Mouse (Mus musculus): ENCODE results near the gene Armc9.

Armc9 gene

DNA sequence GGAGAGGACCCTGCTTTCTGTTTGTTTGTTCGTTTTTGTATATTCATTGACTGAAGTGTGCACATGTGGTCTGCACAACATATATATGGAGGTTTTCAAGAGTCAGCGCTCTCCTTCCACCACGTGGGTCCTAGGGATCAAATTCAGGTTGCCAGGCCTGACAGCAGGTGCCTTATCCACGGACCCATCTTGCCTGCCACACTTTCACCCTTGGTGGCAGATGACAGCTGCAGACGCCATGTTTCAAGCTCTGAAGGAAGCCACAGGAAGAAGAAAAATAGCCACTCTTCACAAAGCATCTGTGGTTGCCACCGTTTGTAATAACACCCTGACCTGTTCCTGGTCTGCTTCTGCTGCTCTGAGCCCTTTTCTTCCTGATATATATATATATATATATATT lies 130.7 kb downstream of the Armc9 start:
- no peak for DNase-seq

DNA sequence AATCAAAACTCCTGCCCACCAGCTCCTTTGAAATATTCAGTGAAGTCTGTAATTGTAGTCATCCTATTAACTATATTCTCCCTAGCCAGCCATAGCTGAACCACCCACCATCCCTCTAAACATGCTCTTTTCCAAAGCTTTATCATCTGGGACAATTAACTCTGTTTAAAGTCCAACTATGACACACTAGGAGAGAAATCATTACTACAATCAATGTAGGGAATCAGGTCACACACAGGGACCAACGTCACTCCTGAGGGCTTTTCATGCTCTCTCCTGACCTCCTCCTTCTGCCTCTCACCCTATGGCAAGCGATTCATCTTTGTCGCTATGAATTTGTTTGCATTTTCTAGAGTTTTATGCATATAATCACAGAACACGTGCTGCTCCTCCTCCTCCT lies 132.9 kb downstream of the Armc9 start:
- no peak for DNase-seq

DNA sequence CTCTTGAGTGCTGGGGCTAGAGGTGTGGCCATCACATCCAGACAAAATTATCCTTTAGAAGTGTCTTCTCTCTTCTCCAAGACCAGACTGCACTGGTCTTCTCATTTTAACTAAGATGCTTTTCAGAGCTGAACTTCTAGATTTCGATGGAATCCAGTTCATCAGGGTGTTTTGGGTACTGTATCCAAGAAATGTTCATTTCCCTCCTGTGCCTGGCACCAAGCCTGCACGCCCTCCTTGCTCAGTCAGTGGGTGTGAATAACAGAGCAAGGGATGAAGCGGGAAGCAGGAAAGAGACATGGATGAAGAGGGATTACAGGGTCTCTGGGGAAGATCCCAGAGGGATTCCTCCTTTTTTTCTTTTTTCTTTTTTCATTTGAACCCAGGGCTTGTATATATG lies 135.9 kb downstream of the Armc9 start:
- DNase-seq = no peak

DNA sequence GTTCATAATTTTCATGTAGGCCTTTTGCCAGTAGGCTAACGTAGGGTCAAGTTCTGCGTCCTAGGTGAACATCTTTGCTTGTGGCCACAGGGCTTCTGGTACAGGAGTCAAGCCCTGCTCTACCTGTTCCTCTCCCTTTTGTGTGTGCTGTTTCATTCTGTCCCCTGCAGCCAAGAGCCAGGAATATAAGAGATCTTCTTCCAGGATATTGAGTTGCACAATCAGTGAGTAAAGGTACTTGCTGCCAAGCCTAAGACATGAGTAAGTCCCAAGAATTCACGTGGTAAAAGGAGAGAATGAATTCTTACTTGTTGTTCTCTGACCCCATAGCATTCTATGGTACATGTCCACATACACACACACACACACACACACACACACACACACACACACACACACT lies 138.5 kb downstream of the Armc9 start:
- DNase-seq = no peak

DNA sequence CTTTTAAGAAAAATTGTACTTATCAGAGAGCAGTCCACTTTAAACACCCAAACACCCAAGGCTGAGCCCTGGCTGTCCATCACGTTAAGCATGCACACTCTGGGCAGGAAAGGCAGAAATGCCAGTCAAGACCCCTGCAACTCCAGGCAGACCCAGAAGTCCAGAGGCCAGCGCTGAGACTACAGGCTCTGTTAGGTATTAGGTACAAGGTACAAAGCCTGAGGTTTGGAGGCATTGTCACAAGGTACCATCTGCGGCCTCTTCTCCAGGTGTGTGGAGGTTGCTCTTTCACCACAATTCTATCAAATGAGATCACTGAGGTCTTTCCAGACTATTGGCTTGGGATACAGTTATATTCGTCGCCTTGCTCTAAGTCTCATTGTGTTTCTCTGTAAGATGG lies 139.3 kb downstream of the Armc9 start:
- DNase-seq = no peak

DNA sequence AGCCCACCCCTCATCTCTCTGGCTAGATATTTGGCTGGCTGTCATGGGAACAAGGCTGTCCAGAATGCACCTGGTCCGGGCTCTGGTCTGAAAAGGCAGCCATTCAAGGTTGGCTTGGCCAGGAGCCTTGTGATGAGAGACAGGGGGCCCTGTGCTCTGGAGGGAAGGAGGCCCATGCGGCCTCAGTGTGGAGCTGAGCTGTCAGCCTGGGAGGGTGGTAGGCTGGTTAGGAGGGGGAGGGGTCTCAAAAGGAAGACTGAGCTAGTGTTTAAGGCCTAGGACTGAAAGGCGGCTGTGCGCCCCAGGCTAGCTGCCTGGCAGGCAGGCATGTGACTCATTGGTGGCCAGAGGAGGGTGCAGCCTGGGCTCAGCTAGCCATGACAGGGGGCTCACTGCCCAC lies 139.9 kb downstream of the Armc9 start:
- DNase-seq = no peak

DNA sequence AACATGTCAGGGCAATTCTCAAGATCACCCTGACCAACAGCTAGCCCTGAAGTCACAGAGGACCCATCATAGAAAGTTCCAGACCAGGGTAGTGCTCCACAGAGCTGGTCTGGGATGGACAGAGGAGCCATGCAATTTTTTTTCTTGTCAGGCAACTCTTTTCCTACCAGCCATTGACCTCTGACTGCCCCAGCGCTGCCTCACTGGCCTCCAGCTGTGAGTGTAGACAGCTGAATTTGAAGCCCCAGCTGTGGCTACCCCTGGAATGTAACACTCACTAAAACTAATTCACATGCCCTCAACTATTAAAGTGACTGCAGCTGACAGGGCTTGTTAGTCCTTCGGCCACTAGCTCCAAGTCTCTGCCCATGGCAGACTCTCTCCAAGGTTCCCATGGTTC lies 145.5 kb downstream of the Armc9 start:
- no peak for DNase-seq

DNA sequence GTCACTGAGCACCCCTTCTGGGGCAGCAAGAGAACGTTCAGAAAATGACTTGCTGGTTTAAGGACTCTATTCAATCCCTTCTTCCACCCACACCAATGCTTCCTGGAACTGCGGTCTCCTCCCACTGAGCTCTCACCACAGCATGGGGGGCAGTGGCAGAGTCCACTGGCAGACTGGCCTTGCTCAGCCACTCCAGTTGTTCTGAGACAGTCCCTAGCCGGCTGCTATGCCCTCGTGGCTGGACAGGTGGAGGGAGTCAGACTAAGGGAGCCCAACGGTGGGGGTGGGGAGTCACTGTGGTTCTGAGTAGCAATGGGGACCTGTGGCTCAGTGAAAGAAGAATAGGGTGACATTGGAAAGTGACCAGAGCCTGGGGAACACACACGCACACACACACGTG lies 146.2 kb downstream of the Armc9 start:
- DNase-seq = peak; percentile 11 to 27

DNA sequence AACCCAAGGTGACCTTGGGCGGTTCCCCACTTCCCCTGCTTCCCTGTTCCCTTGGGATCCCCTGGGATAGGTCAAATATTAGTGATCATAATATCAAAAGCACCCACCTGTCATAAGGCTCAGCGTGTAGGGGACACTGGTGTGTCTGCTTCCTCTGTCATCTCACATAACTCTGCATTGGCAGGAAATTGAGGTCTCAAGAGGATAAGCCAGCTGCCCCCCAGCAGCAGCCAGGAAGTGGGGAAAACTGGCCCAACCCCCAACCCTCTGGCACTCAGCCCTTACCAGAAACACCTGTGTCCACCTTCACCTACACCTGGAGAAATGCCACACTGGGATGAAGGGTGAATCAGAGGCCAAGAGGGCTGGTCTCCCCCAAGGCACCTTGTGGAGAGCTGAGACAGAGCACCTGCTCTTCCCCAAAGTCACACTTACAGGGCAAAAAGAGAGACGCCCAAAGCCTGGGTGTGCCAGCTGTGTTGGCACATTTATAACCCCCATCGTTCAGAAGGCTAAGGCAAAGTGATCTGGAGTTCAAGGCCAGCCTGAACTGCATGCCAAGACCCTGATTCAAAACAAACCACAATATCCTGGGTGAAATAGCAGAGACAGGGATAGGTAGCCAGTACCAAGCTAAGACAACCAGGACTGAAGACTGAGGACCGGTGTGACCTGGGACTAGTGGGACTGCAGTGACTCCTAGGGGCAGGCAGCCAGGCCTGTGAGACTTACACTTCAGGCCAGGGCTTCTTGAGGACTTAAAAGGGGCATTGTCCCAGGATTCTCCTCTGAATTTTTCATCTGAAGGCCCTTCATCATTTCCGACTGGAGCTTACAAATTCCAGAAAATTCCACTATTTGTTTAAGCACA lies 146.9 kb downstream of the Armc9 start:
- peak; percentile 62 to 73 for DNase-seq

DNA sequence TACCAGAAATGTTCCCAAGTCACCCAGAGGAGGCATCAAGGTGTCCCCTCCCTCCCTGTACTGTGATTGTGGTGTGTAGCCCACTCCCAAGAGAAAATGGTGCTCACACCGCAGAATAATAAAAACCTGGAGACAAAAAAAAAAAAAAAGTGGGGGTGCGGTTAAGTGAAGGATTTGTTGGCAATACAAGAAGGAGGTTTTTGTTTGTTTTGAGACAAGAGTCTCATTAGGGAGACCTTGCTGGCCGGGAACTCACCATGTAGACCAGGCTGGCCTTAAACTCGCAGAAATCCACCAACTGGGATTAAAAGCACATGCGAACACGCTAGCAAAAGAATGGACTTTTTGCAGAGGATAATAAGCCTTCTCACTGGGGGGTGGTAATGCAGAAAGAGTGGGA lies 148.0 kb downstream of the Armc9 start, which contains the start of gene B3gnt7:
TSS of gene B3gnt7 (plus strand) at position 301 of the 400 bp plus-strand sequence.
- no peak for DNase-seq

DNA sequence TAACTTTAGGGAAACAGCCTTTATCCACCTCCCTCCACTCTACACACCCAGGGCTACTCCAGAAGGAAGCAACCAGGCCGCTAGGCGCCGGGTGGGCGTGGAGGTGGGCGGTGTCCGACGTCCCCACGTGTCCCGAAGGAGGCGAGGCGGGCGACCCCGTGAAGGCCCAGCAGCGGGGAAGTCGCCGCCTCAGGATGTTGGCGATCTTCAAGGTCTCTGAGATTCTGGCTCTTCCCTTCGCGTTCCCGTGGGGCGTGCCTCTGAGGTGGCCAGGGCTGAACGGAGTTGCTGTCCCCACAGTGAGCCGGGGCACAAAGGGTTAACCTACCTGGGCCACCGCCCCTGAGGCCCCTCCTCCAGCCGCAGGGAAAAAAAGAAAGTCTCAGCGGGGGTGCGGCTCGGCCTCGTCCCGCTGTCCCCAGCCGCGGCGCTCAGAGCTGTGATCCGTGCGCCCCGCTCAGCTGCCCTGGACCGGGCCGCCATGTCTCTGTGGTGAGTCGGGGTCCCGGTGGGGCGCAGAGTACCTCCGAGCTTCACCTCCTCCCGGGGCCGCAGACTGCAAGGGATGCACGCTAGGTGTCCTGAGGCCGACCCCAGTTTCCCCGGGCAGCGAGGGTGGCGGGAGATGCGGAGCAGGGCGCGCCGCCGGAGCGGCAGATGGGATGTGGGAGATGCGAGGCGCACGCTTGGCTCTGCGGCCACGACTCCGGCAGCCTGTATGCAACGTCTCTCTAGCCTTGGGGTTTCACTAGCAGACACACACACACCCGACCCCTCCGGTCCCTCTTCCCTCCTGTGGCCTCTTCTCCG lies 148.7 kb downstream of the Armc9 start:
- DNase-seq = peak; percentile 22 to 52

DNA sequence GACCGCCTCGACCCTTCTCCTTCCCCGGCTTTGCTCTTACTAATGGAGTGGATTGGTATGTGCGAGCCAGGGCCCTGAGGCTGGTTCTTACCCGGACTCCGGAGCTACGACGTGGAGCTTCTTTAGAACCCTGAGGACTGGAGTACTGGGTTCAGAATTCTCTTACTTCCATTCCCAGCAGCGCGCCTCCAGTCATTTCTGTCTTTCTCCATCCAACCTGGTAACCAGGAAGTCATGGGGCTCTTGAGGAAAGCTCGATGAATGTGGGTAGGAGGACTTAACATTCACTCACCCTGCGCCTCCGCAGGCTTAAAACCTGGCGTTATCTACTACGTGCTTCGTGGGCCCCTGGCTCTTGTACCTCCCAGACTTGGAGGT lies 149.3 kb downstream of the Armc9 start:
- no peak for DNase-seq

DNA sequence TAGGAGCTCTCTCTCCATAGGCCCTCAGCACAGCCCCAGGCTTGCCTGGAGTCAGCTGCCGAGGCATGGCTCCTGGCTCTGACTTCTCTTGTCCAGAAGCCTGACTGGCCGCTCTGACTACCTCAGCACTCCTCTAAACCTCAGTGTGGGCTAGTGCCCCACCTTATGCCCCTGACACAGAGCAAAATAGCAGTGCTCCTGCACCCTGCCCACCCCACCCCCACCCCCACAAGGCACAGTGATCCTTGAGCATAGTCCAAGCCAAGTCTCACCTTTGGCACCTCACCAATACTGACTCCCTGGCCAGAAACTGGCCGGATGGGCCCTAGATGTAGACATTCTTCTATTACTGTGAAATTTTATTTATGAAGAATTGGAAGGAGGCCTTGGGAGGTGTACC lies 152.1 kb downstream of the Armc9 start:
- no peak for DNase-seq

DNA sequence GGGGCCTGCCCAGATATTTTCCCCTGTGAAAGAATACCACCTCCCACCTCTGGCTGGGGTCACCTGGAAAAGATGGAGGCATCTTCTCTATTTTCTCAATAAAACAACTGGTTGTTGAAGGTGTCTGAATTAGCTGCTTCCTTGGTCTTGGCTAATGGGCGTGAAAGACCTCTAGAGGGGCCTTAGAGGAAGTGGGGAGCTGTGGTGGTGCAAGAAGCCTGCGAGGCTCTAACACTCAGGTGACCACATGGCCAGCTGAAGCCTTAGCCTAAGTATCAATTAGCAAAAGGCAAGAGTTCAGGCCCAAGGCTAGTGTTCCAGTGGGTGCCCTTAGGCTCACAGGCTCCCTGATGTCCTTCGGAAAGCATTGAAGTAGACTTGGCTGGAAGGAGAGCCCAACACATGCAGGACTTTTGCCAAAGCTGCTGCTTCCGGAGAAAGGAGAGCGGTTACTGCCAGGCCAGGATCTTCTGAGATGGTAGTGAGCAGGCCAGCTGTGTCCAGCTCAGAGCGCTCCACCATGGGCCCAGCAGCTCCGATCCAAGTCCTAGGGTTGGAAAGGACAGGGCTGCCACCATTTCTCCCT lies 152.7 kb downstream of the Armc9 start:
- DNase-seq = no peak

DNA sequence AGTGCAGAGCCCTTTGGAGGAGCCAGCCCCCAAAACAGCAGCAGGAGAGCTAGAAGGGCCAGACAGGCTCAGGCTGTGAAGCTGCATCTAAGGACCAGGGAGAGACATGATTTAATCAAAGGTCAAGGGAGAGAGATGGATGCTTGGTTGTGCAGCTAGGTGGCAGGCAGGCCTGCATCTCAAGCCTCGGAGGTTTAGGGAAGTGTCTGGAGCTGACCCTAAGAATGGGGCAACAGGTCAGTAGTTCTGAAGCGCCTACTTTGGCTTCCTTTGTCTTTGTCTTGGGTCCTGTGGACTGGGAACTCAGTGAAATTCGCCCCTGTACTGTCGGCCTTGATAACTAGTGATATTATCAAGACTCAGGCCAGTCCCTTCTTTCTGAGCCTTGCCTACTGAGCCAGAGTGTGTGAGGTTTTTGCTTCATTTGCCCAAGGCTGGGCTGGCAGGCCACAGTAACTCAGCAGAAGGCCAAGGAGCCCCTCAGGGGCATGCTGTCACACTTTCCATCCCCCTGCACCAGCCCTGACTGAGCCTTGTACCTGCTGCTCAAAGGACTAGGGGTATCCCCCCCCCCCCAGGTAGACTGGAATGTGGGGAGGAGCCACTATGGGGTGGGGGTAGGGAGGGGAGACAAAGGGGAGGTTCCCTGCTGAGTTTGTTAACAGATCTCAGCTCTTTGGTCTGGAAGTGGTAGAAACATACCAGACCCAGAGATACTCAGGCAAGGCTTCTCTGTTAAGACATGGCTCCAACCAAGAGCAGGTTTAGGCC lies 153.5 kb downstream of the Armc9 start:
- DNase-seq = no peak

DNA sequence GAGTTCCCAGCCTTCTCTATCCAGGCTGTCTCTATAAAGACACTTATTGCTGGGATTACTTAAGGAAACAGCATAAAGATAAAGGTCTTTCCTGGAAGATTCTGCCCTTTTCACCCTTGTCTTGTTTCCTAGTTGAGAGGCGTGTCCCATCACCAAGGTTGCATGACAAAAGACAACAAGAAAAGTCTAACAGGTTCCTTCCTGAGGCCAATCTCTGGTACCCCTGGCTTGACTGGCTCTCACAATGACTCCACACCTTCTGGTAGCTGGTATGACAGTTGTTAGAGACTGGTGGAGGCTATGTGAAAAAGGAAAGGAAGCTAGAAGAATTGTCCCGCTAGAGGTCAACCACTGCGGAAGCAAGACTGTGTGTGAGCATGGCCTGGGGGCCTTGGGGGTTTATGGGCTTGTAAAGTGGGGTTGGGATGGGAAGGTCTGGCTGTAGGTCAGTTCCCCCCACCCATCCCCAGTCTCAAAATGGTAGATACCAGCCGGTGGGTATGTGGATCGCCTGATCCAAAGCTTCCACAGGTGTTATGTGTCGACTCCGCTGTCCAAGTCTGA lies 154.8 kb downstream of the Armc9 start:
- DNase-seq = no peak

DNA sequence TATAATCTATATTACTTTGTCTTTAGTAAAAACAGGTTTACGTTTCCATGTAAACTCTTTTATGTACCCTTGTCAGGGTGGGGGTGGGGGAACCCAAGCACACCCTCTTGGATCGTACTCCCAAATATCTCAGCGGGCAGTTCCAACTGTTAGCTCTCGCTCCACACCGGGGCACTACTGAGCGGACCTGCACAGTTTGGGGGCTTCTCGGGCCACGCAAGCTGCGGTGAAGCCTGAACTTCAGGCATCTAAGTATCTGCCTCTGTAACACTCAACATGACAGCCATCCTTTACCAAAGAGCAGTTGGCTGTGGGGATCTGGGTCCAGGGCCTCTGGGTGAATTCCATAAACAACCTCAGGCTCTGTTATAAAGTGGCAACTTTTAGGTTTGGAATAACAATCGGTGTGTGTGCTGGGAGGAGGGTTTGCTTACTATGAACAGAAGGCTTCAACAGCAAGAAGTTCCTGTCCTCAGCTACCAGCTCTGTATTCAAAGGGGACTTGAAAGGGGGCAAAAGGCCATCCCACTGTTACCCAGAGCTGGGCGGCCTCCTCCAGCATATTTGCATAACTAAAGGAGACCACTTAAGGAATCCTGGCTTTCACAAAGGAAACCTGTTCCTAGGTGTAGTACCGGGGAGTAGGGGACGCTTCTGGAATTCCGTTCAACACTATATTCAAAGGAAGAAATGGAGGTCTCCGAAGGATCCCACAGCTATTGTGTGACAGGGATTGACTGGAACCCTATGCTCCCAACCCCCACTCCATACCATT lies 156.1 kb downstream of the Armc9 start:
- DNase-seq = no peak

DNA sequence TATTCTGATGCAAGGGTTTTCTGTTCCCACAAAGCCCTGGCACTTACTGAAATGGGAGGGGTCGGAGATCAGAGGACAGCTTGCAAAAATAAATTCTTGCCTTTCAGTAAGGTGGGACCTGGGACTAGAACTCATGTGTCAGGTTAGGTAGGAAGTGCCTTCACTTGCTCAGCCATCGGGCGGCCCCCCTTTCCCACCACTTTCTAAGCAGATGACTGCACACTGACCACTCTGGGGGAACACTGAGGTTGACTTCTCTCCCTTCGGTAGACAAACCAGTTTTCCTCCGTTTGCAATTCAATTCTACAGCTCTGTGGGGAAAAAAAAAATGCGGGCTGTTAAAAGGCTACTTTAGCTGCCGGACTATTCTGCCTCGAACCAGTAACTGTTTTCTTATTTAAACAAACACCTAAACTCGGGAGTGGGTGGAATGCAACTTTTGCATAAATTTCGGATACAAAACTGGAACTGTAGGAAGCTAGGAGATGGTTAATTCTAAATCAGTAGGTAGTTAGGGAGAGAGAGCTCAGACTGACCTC lies 157.0 kb downstream of the Armc9 start:
- no peak for DNase-seq

DNA sequence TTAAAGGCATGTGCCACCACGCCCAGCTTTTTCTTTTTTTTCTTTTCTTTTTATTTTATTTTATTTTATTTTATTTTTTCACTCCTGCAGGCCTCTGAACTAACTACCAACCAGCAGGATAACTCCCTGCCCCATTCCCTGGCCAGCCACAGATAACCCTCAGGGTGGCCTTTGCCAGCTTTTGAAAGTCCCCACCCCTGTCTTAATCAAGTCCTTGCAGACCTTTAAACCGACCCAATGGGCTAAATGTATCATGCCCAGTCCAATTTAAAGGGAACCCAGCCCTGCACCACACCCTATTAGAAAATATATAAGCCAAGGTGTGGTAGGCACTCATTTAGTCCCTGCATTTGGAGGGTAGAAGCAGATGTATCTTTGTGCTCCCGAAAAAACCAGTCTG lies 157.7 kb downstream of the Armc9 start:
- no peak for DNase-seq

DNA sequence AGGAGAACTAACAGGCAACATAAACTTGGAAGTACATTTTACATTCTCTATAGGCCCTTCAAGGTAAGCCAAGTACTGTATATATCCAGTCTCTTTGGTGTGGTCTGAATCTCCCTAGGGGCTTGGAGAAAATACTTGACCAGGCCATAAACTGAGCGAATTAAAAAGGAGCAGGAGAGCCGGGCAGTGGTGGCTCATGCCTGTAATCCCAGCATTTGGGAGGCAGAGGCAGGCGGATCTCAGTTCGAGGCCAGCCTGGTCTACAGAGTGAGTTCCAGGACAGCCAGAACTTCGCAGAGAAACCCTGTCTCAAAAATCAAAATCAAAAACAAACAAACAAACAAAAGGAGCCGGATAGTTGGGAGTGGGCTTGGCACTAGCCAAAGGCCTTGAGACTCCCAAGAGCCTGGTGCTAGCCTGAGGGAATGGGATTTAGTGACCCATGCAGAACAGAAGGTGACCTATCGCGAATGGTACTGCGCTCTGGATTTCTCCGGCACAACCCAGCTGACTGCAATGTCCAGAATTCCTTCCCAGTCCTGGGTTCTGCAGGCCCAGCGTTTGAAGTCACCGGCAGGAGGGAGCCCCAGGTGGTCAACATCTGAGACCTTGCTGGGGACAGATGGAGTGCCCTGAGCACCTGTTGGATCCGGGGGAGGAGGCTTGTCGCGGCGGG lies 158.7 kb downstream of the Armc9 start:
- DNase-seq = no peak

DNA sequence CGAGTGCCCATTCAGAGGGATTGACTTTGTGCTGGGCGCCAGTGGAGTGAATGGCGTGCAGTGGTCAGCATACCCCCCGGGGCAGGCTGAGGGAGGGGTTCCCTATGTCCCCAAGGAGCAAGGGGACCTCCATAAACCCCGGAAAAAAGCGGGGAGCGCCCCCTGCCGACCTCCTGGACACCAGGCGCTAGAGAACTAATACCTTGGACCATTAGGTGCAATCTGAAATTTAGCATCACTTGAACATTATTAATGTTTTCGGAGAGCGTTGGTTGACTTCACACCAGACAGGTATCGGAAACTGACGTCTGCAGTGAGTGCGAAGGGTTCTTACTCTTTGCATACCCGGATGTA lies 159.2 kb downstream of the Armc9 start:
- DNase-seq = peak; percentile 42 to 51
